8 mouse cellular contexts compared by ENCODE assay signal in the genomic region with DNA sequence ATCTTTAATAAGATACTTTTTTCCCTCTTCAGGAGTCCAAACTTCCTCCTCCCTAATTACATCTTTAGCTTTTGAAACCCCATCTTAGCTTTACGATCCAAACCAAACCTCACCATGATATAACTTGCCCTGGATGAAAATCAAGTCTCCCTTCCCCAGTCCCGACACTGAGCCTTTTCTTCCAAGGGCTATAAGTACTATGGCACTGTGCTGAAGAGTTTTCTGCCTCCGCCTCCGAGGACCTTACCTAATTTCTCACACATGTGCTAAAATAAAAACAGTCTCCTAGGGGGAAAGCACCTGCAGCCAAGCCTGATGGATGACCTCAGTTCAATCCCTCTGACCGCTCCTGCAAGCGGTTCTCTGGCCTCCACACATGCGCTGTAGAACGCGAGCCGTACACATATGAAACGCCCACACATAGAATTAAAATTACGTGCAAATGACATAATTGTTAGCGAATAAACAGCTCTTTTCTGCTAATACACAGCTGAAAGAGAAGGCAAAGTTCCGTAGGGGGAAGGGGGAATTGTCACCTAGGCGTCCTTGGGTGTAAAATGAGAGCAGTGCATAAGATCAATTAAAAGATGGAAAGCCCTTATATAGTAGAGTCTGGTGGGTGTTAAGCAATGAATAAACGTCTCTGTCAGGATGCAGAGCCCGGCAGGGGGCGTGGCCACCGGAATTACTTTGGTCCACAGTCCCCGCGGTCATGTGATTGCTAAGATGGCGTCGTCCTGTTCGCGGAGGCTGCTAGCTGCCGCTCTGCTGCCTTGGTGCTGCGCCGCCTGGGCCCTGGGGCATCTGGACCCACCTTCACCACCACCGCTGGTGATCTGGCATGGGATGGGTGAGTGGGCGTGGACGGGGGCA. TPM values are rescaled to one million over a fixed set of nuclear protein-coding genes. Genes with fewer than 3 reads are reported as not detected.
DNase-seq lines count a peak whose midpoint lies in the region; ATAC-seq lines count a peak whose summit lies in the region.

A gene (plus strand): TSS at position 713 of the 873 bp plus-strand sequence.

- H3K4me2 ChIP-seq in hindbrain, embryonic 13.5 days: peak within 1 kb of the TSS; percentile 83

- no peaks in the 10 kb centered on the region for H3K9me3 ChIP-seq in hindbrain, embryonic 13.5 days

- peak; percentile 97 for DNase-seq in NIH3T3 (ENCODE audit: low read depth)
- DNase-seq in cerebellum, postnatal 10 days: peak; percentile 96
- DNase-seq in frontal cortex, postnatal 14 days (ENCODE audit: low spot score in 2 of 2): peak; percentile 87 to 92
- DNase-seq in layer of hippocampus, postnatal 25 days (ENCODE audit: extremely low spot score in 1 of 2, low spot score in 1 of 2): peak; percentile 85 to 90
- DNase-seq in lung, postnatal 25 days (ENCODE audit: low spot score): peak; percentile 89
- peak; percentile 95 for DNase-seq in retina, embryonic 14.5 days (ENCODE audit: low spot score)
- DNase-seq in thymus, postnatal 4 days: peak; percentile 96

- H3K9ac ChIP-seq in hindbrain, embryonic 13.5 days: peak within 1 kb of the TSS; percentile 85

- peaks cover 10% of the 10 kb centered on the region for H3K36me3 ChIP-seq in hindbrain, embryonic 13.5 days

- ATAC-seq in hindbrain, embryonic 13.5 days (ENCODE audit: low FRiP score): peak; percentile 91

- peaks cover 44% of the 10 kb centered on the region for H3K4me1 ChIP-seq in hindbrain, embryonic 13.5 days (replicated peaks)

- H3K27me3 ChIP-seq in hindbrain, embryonic 13.5 days: no peaks in the 10 kb centered on the region

- peak within 1 kb of the TSS; percentile 88 for H3K27ac ChIP-seq in hindbrain, embryonic 13.5 days

- H3K4me3 ChIP-seq in hindbrain, embryonic 13.5 days: peak within 1 kb of the TSS; percentile 72

- 5% methylated on average over 31 of the region's 31 CpGs for WGBS in hindbrain, embryonic 13.5 days

RNA-seq across cellular contexts. Expression of the gene that starts here (rescaled TPM):
- polyA plus RNA-seq in hindbrain, embryonic 13.5 days (2015; fragmentation: Nextera tagmentation; extraction: Ambion mirVana): 85.7 and 88.3 TPM in 2 replicates
- total RNA-seq in layer of hippocampus, postnatal 25 days (2021): 10 to 100 TPM; 80.2 to 83.5 TPM

Comparison
In these comparisons a context has a peak if more than half of its experiments do, and no peak if none do; other contexts are left out.
1. Peak in every context shown above with its lines: DNase-seq, ATAC-seq, H3K4me3 ChIP-seq and H3K27ac ChIP-seq.